Mouse (Mus musculus) NIH3T3 (cell line): ENCODE measurements around the gene Amfr.
A peak's percentile ranks its signal among the peaks of the same experiment; 100 is the strongest.

Experiments used
- DNase-seq: peaks from one replicate; pipeline ENCODE4 v3.0.0-alpha.2; 2012; ENCODE audit warnings: low read depth

Amfr gene

DNA sequence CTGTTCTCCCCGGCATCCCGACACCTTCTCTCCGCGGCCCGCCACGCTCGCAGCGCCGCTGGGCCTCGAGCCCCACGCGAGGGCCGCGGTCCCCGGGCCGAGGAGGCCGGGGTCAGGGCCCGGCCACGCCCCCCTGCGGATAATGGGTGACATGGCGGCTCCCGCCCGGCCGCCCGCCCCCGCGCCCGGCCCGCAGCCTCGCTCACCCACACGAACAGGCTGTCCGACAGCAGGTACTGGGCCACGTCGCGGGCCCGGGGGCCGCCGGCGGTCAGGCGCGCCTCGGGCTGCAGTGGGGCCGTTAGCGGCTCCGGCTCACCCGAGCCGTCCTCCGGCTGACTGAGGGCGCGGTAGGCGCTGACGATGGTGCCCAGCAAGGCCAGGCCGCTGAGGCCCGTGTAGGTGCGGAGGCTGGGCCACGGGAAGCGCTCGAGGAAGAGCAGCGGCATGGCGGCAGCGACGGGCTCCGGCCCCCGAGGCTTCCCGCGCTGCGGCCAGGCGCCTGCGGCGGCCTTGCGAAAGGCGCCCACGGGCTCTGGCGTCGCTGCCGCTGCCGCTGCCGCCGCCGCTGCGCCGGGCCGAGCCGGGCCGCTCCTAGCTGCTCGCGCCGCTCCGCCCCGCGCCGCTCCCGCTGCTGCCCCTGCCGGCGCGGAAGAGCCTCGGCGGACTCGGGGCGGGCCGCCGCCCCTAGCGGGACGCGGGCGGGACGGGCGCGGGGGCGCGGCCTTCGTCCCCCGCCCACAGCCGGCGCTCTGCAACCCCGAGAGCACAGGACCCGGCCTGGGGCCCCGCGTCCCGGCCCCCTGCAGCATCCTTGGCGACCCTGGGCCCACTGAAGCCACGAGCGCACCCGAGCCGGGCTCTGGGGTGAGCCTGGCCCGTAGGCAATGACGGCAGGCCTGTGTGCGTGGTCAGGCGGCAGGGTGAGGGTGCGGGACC lies at the start of gene Amfr:
TSS of gene Amfr (minus strand) at position 830 of the 939 bp plus-strand sequence.
- DNase-seq, result peak; percentile 89

GRCm38 (mm10) chr8:94057157-94057854 lies 44.7 kb upstream of the Amfr start:
- DNase-seq, result peak; percentile 83

DNA sequence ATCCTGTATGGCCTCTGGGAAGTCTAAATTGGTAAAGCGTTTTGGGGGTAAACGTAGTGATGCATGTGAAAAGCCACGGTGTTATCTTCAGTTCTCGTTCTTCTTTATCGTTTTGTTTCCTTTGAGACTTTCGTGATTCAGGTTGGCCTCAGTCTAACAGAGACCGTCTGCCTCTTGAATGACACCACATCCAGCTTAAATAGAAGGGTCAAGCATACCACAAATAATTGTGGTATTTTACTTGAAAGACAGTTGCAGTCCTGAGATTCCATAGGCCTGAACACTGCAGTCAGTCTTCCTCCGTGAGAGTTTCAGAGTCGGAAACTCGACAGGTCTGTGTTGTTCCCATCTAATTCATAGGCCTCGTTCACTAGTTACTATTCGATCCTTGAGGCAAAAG lies 40.1 kb upstream of the Amfr start:
- DNase-seq, result peak; percentile 38

DNA sequence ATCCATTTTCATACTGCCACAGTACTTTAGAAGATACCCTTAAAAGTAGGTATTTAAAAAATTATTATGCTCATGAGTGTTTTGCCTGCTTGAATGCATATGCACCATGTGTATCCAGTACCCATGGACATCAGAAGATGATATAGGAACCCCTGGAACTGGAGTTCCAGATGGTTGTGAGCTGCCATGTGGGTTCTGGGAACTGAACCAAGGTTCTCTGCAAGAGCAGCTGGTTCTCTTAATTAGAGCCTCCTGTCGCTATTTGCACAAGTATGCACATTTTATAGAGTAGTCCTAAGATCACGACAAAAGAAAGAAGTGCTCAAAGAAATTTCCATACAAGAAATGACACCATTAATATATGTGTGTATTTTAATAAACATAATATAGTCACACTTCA lies 35.2 kb upstream of the Amfr start:
- peak; percentile 33 for DNase-seq

- DNase-seq, result no peak
Measured at GRCm38 (mm10) chr8:94037806-94038205, 25.2 kb upstream of the Amfr start.

- peak; percentile 99 for DNase-seq
Measured at GRCm38 (mm10) chr8:94036944-94037524, 24.4 kb upstream of the Amfr start, which contains the start of the genes Nudt21 and Ogfod1. TSS of gene Nudt21 (minus strand) at chr8:94037031. TSS of gene Ogfod1 (plus strand) at chr8:94037198.

GRCm38 (mm10) chr8:94036541-94036940 lies 23.9 kb upstream of the Amfr start:
- DNase-seq, result peak; percentile 79

DNA sequence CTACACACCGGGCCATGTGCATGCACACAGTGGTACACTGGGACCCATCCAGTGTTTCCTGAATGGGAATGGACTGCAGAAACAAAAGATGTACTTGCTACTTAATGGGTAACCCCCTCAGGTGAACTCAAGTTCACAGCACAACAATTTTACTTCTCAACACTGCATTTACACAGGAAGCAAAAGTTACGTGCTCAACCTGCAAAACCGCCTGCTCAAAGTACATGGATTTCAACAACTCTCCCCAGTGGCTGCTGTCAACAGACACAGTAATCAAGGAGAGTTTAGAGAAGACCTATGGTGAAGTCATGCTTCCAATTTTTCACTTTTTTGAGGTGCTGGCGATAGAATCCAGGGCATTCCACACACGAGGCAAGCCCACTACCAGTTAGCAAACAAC lies 22.6 kb upstream of the Amfr start:
- DNase-seq, result no peak

DNA sequence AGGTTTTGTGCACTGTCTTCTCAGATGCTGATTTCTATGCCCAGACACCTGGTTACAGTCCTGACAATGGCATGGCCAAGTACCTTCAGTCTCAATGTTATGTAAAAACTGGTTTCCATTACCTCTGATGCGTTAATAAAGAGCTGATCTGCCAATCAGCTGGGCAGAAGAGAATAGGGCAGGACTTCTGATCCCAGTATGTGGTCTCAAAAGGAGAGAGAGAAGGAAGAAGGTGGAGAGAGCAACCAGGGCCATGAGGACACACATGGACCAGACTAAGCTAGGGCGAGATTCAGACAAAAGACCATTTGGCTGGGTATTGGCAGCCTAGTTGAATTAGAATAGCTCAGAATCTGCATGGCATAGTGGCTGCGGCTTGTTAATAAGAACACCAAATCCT lies 21.0 kb upstream of the Amfr start:
- DNase-seq, result no peak

GRCm38 (mm10) chr8:94029701-94030100 lies 17.1 kb upstream of the Amfr start:
- no peak for DNase-seq

DNA sequence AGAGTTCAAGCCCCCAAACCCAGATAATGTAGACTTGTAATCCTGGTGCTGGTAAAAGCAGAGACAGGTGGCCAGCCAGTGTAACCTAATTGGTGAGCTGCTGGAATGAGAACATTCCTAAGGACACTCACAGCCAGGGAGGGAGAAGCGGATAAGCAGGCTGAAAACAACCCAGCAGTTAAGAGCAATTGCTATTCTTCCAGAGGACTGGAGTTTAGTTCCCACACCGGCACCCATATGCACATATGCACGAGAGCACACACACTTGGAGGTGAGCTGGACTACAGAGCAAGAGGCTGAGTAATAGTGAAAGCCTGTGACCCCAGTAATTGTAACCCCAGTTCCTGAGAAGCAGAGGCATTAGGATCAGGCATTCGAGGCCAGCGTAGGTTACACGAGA lies 11.3 kb upstream of the Amfr start:
- no peak for DNase-seq

DNA sequence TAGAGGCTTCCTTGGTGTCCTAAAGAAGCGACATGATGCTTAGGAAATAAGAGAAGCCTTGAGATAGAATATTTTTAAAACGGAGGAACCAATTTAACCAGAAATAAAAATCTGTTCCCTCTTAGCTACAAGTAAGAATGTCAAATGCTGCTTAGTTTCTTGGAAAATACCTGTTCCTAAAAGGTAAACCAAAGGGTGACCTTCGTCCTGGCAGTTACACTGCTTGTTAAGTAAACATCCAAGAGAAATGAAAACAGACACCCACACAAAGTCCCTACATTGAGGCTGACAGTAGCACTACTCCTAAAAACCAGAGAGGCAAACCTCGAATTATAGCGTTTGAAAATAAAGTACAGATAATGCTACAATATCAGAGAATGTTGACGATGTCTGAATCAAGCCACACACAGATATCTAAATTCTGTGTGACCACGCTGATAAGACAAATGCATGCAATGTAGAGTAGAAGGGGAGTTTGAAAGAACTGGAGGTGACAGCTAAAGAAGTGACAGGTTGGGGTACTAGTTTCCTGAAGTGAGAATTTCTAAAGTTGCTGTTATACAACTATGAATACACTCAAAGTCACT lies 477 bp upstream of the Amfr start:
- DNase-seq, result no peak

DNA sequence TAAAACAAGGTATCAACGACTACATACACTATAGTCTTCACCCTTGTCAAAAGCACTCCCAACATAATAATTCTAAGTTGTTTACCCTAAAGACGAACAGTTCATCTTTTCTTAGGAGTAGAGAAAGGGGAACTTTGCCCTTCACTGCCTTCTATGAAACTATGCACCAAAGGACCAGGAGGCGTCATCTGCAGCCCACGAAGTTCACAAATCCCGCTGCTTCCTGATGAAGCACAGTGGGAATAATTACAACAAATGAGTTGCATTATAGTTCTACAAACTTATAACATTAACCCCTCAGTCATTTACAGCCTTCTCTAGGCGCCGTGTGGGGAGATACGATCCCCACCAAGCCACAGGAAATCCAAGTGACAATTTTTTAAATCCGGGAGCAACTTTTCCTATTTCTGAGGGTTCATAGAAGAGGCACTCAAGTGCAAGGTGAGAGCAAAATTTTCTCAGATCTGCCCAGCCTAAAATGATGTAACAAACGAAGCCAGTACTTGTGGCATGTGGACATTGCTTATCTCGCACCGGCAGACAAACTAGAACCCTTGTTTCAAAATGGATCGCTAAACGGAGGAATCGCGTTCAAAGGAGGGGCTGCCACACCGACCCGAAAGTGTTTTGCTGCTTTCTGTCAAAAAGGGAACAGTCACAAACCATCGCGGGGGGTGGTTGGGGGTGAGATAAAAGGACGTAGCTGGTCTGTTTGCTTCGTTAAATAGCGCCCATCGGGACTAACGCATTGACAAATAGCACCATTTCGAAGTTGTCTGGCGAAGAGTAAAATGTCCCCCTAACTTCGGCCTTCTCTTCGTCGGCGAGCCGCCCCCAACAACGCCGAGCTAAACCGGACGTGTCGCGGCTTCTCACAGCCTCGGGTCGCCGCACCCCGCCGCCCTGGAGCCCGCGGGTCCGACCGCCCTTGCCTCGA lies 1.3 kb downstream of the Amfr start:
- no peak for DNase-seq

- DNase-seq, result no peak
Measured at GRCm38 (mm10) chr8:94010101-94010705, 2.4 kb downstream of the Amfr start.

DNA sequence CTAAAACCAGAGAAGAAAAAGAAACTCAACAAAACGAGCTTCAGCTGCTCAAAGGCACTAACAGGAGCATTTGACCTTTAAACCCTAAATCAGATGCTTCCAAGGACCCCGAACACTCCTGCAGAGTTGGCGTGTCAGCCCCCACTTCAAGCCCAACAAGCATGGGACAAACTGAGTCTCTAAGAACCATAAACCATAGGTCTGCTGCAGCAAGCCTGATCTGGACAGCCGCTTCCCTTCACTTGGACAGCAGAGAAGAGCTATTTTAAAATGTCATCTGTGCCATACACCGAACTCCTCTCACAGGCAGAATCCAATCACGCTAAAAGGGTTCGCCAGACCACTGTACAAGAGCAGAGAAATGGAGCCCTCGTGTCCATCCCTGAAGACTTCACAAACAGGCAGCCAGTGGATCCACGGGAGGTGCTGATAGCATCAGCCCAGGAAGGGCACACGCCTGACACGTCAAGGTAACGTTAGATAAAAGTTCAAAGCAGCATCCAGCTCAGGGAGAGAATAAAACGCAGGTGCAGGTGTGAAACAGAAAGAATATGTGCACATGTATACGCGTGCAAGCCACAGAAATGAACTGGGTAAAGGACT lies 3.3 kb downstream of the Amfr start:
- no peak for DNase-seq

GRCm38 (mm10) chr8:94004139-94004538 lies 8.5 kb downstream of the Amfr start:
- no peak for DNase-seq

DNA sequence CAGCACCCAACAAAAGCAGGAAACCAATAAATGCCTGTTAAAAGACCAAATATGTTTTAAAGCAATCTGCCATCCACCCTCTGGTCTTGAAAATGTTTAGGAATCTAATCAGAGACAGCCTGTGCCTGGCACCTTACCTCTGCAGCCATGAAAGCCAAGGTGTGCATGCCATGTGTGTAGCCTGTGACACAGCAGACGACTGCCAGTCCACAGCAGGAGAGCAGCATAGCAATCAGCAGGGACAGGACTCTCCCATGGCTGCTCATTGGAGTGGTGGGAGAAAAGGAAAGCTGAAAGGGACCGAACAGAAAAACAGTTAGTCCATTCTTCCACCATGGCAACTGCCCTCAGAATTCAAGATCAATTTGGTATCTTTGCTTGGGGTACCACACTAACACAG lies 13.7 kb downstream of the Amfr start:
- DNase-seq, result no peak

GRCm38 (mm10) chr8:93989739-93990138 lies 22.9 kb downstream of the Amfr start:
- no peak for DNase-seq

GRCm38 (mm10) chr8:93984731-93985130 lies 27.9 kb downstream of the Amfr start:
- DNase-seq, result no peak

- peak; percentile 34 for DNase-seq
Measured at GRCm38 (mm10) chr8:93983827-93984226, 28.8 kb downstream of the Amfr start.
